Mouse (Mus musculus) kidney, postnatal 0 days (tissue): ENCODE data around the gene Tmem151b. TPM values are rescaled to one million over a fixed set of nuclear protein-coding genes. Genes with fewer than 3 reads are reported as not detected.

Source experiments
- ATAC-seq: fragments of 200-750 bp; cut with Nextera tagmentation; replicated peaks from 2 replicates; pipeline ENCODE4 v1.8.0; 2017; ENCODE audit warnings: low read depth, moderate number of reproducible peaks, moderate TSS enrichment, moderate library complexity; ENCODE audit not compliant: low FRiP score
- DNase-seq: peaks from one replicate; pipeline ENCODE4 v3.0.0-alpha.2; 2016; ENCODE audit warnings: low spot score
- H3K27ac ChIP-seq: fragments of 300-500 bp; sonication (generic); 2 replicates; pipeline ENCODE4 v1.5.1; 2014; ENCODE audit warnings: mild to moderate bottlenecking
- H3K27me3 ChIP-seq: fragments of 300-500 bp; sonication (generic); 2 replicates; pipeline ENCODE4 v1.6.1; 2014; ENCODE audit warnings: low read length, mixed read lengths; ENCODE audit not compliant: insufficient read depth
- H3K36me3 ChIP-seq: fragments of 300-500 bp; sonication (generic); 2 replicates; pipeline ENCODE4 v1.6.1; 2014; ENCODE audit warnings: low read length, mixed read lengths; ENCODE audit not compliant: insufficient read depth
- H3K4me1 ChIP-seq: fragments of 300-500 bp; sonication (generic); replicated peaks from 2 replicates; pipeline ENCODE4 v1.6.1; 2014; ENCODE audit warnings: antibody characterized with exemption, low read length, mixed read lengths; ENCODE audit not compliant: insufficient read depth
- H3K4me2 ChIP-seq: fragments of 300-500 bp; sonication (generic); 2 replicates; pipeline ENCODE4 v1.6.1; 2014; ENCODE audit warnings: mild to moderate bottlenecking, low read length, moderate library complexity, mixed read lengths
- H3K4me3 ChIP-seq: fragments of 300-500 bp; sonication (generic); replicated peaks from 2 replicates; pipeline ENCODE4 v1.5.1; 2014; ENCODE audit warnings: low read depth, low read length
- H3K9ac ChIP-seq: fragments of 300-500 bp; sonication (generic); 2 replicates; pipeline ENCODE4 v1.6.1; 2014; ENCODE audit warnings: low read depth, low read length
- H3K9me3 ChIP-seq: fragments of 300-500 bp; sonication (generic); replicated peaks from 2 replicates; pipeline ENCODE4 v1.6.1; 2016; ENCODE audit warnings: low read length, inconsistent platforms, mixed read lengths
- CTCF ChIP-seq: IDR thresholded peaks from 2 replicates; pipeline ENCODE4 v1.5.1; 2016; ENCODE audit warnings: antibody characterized with exemption, low read depth, mild to moderate bottlenecking, moderate library complexity
- WGBS: fragments of 180-500 bp; shearing (Covaris S2); extraction: QIAGEN DNeasy Blood & Tissue Kit; methylation state at CpG from one replicate; pipeline ENCODE4 v1.1.7; 2014; 5-methylcytosine and 5-hydroxymethylcytosine counted together
- polyA plus RNA-seq: library from polyadenylated mRNA; unstranded; fragments of >200 nt; fragmentation: Nextera tagmentation; extraction: Ambion mirVana; gene quantifications from 2 replicates; pipeline ENCODE4 v1.2.1, GENCODE M21; 2015

Gene Tmem151b
- polyA plus RNA-seq, 1 experiment from 2014 or later: 1.5 TPM

GRCm38 (mm10) chr17:45511757-45512156 is 37.7 kb downstream of the Tmem151b start:
- no peak for TF ChIP-seq CTCF
- no peak overlapping the region for H3K4me3 ChIP-seq
- H3K9ac ChIP-seq: no peak overlapping the region
- WGBS: 88% methylated on average over 4 of the region's 4 CpGs
- 0 out of 2 replicates have a peak, but pooled peaks cover 4% of the 10 kb centered on the region for H3K4me1 ChIP-seq
- no peaks in the 10 kb centered on the region; the same call in 1 of the 2 replicates for H3K36me3 ChIP-seq
- no peak overlapping the region for H3K27ac ChIP-seq
- H3K9me3 ChIP-seq: no peaks in the 10 kb centered on the region
- H3K4me2 ChIP-seq: no peak overlapping the region
- DNase-seq (no peak), ATAC-seq (no peak)
- H3K27me3 ChIP-seq: no peaks in the 10 kb centered on the region

- ATAC-seq (no peak), DNase-seq (no peak)
- H3K27me3 ChIP-seq: no peaks in the 10 kb centered on the region
- H3K36me3 ChIP-seq: no peaks in the 10 kb centered on the region; the same call in 1 of the 2 replicates
- TF ChIP-seq CTCF: no peak
- WGBS: 86% methylated on average over 4 of the region's 4 CpGs
- H3K9me3 ChIP-seq: no peaks in the 10 kb centered on the region
- no peak overlapping the region for H3K9ac ChIP-seq
- no peak overlapping the region for H3K4me3 ChIP-seq
- H3K4me2 ChIP-seq: no peak overlapping the region
- no peak overlapping the region for H3K27ac ChIP-seq
- H3K4me1 ChIP-seq: 0 out of 2 replicates have a peak, but pooled peaks cover 4% of the 10 kb centered on the region
These were observed 38.6 kb downstream of the Tmem151b start for GRCm38 (mm10) chr17:45510871-45511270.

- peak; percentile 91 for ATAC-seq
- peak within 1 kb of the TSS; percentile 81 for H3K27ac ChIP-seq
- H3K36me3 ChIP-seq: no peaks in the 10 kb centered on the region; the same call in 1 of the 2 replicates
- H3K4me3 ChIP-seq: peak within 1 kb of the TSS; percentile 86
- under 1% methylated on average over 42 of the region's 42 CpGs for WGBS
- H3K4me2 ChIP-seq: peak within 1 kb of the TSS; percentile 48
- peak within 1 kb of the TSS; percentile 68 for H3K9ac ChIP-seq
- H3K9me3 ChIP-seq: no peaks in the 10 kb centered on the region
- DNase-seq: peak; percentile 95
- peak; percentile 91 for TF ChIP-seq CTCF
- H3K4me1 ChIP-seq: 0 out of 2 replicates have a peak, but pooled peaks cover 4% of the 10 kb centered on the region
- H3K27me3 ChIP-seq: no peaks in the 10 kb centered on the region
These were observed 42.7 kb downstream of the Tmem151b start, which contains the start of gene Aars2 for GRCm38 (mm10) chr17:45506700-45507189. TSS of gene Aars2 (plus strand) at chr17:45506841.

- TF ChIP-seq CTCF: no peak
- Histone ChIP-seq H3K4me1 (0 out of 2 replicates have a peak, but pooled peaks cover 4% of the 10 kb centered on the region), H3K4me3 (no peak overlapping the region), H3K9ac (no peak overlapping the region), H3K27ac (no peak overlapping the region), H3K4me2 (no peak overlapping the region), H3K9me3 (no peaks in the 10 kb centered on the region), H3K27me3 (no peaks in the 10 kb centered on the region), H3K36me3 (no peaks in the 10 kb centered on the region; the same call in 1 of the 2 replicates)
- 73% methylated on average over 6 of the region's 6 CpGs for WGBS
- ATAC-seq (no peak), DNase-seq (no peak)
These were observed 43.5 kb downstream of the Tmem151b start for GRCm38 (mm10) chr17:45505941-45506465.

GRCm38 (mm10) chr17:45503301-45503973 is 46.0 kb downstream of the Tmem151b start:
- 43% methylated on average over 5 of the region's 5 CpGs for WGBS
- DNase-seq: no peak

GRCm38 (mm10) chr17:45502324-45502723 is 47.2 kb downstream of the Tmem151b start:
- H3K9me3 ChIP-seq: no peaks in the 10 kb centered on the region
- DNase-seq (no peak), ATAC-seq (no peak)
- no peaks in the 10 kb centered on the region for H3K27me3 ChIP-seq
- 58% methylated on average over 4 of the region's 4 CpGs for WGBS
- no peak for TF ChIP-seq CTCF
- no peaks in the 10 kb centered on the region for H3K36me3 ChIP-seq
- H3K4me2 ChIP-seq: no peak overlapping the region
- H3K4me1 ChIP-seq: 0 out of 2 replicates have a peak, but pooled peaks cover 3% of the 10 kb centered on the region
- no peak overlapping the region for H3K9ac ChIP-seq
- H3K4me3 ChIP-seq: no peak overlapping the region
- no peak overlapping the region for H3K27ac ChIP-seq

More at GRCm38 (mm10) chr17:45503301-45503973, 46.0 kb downstream of the Tmem151b start:
- no peak for TF ChIP-seq CTCF
- Histone ChIP-seq H3K4me3 (no peak overlapping the region), H3K36me3 (no peaks in the 10 kb centered on the region), H3K9ac (no peak overlapping the region), H3K9me3 (no peaks in the 10 kb centered on the region), H3K4me1 (0 out of 2 replicates have a peak, but pooled peaks cover 4% of the 10 kb centered on the region), H3K4me2 (no peak overlapping the region), H3K27ac (no peak overlapping the region), H3K27me3 (no peaks in the 10 kb centered on the region)
- no peak for ATAC-seq
